Mouse (Mus musculus) CH12.LX (cell line): ENCODE measurements around the gene Trim60.

Source experiments
- BHLHE40 ChIP-seq: IDR thresholded peaks from 2 replicates; pipeline ENCODE4 v1.6.1; 2011; ENCODE audit warnings: mild to moderate bottlenecking, low read depth, low read length, improper control_type of control experiment
- CTCF ChIP-seq, 2 experiments: IDR thresholded peaks in 1 of 2; conservative IDR thresholded peaks in 1 of 2; 2 replicates each; pipeline ENCODE4 v1.5.1; 2011 to 2012; ENCODE audit warnings: low read depth in 2 of 2, low read length in 2 of 2, improper control_type of control experiment in 1 of 2, inconsistent platforms in 1 of 2, mild to moderate bottlenecking in 1 of 2, moderate library complexity in 1 of 2
- E2F4 ChIP-seq: IDR thresholded peaks from 2 replicates; pipeline ENCODE4 v1.6.1; 2011; ENCODE audit warnings: low read depth, low read length, improper control_type of control experiment; ENCODE audit not compliant: insufficient replicate concordance
- EP300 ChIP-seq: IDR thresholded peaks from 2 replicates; pipeline ENCODE4 v1.6.1; 2011; ENCODE audit warnings: low read length, improper control_type of control experiment
- ETS1 ChIP-seq: conservative IDR thresholded peaks from 2 replicates; pipeline ENCODE4 v1.6.1; 2012; ENCODE audit warnings: low read depth, mild to moderate bottlenecking, inconsistent platforms, low read length, improper control_type of control experiment, moderate library complexity
- JUND ChIP-seq: conservative IDR thresholded peaks from 2 replicates; pipeline ENCODE4 v1.6.1; 2011; ENCODE audit warnings: low read depth, low read length, improper control_type of control experiment
- MAFK ChIP-seq: IDR thresholded peaks from 2 replicates; pipeline ENCODE4 v1.6.1; 2011; ENCODE audit warnings: low read length, improper control_type of control experiment; ENCODE audit not compliant: insufficient replicate concordance
- MYC ChIP-seq: IDR thresholded peaks from 2 replicates; pipeline ENCODE4 v1.6.1; 2011; ENCODE audit warnings: low read depth, mild to moderate bottlenecking, improper control_type of control experiment, low read length
- POLR2A ChIP-seq: IDR thresholded peaks from 2 replicates; pipeline ENCODE4 v1.6.1; 2011; ENCODE audit warnings: low read depth, mild to moderate bottlenecking, improper control_type of control experiment, low read length
- TCF12 ChIP-seq: IDR thresholded peaks from 2 replicates; pipeline ENCODE4 v1.6.1; 2014; ENCODE audit warnings: low read depth, mild to moderate bottlenecking, inconsistent platforms, low read length, improper control_type of control experiment
- ZC3H11A ChIP-seq: IDR thresholded peaks from 2 replicates; pipeline ENCODE4 v1.6.1; 2012; ENCODE audit warnings: low read depth, mild to moderate bottlenecking, inconsistent platforms, low read length, improper control_type of control experiment

GRCm38 (mm10) chr8:64983150-64983897 lies 35.1 kb downstream of the Trim60 start:
- TF ChIP-seq CTCF (conservative IDR thresholded peaks at IDR 0.05 in 1 of 2, IDR thresholded peaks at IDR 0.05 in 1 of 2; ENCODE audit: low read depth in 2 of 2, low read length in 2 of 2) (peak in 1 of 2 experiments; percentile 28; a peak in 1 of 4 replicates), E2F4 (no peak), TCF12 (peak; percentile 65; the same call in 1 of the 2 replicates), JUND (no peak), MAFK (0 out of 2 replicates have a peak, but pooled peaks have one; percentile 37), ZC3H11A (no peak), POLR2A (no peak), EP300 (peak; percentile 79), BHLHE40 (peak; percentile 74), ETS1 (peak; percentile 20), MYC (no peak)
